Mouse (Mus musculus) CH12.LX (cell line): ENCODE measurements at regions not wholly inside any gene's neighbourhood (a gene's known extent, or its start where the extent isn't known, plus 50 kb on each side); places are given as distances from the start of the nearest gene placed in this dataset.

Experiments
- DNase-seq: peaks from one replicate; pipeline ENCODE4 v3.0.0-alpha.2; 2013; ENCODE audit errors: extremely low read depth
- H3K27ac ChIP-seq: 2 replicates; pipeline ENCODE4 v1.5.1; 2012; ENCODE audit warnings: low read depth, mild to moderate bottlenecking, control low read depth, moderate library complexity; ENCODE audit not compliant: insufficient read depth
- H3K27me3 ChIP-seq: replicated peaks from 2 replicates; pipeline ENCODE3; 2012; ENCODE audit warnings: inconsistent platforms
- H3K36me3 ChIP-seq, 2 experiments: replicated peaks in 1 of 2; 2 replicates each; pipeline versions ENCODE3 to v1.6.1; 2012; ENCODE audit warnings: inconsistent platforms in 1 of 2, low read length in 1 of 2, mild to moderate bottlenecking in 1 of 2, mixed read lengths in 1 of 2, moderate library complexity in 1 of 2; ENCODE audit not compliant: control insufficient read depth in 1 of 2, insufficient read depth in 1 of 2
- H3K4me1 ChIP-seq, 2 experiments: 2 replicates each; pipeline ENCODE4 v1.6.1; 2012; ENCODE audit warnings: inconsistent platforms in 1 of 2, moderate library complexity in 1 of 2; ENCODE audit not compliant: insufficient read depth in 2 of 2, control insufficient read depth in 1 of 2
- H3K4me2 ChIP-seq: 2 replicates; pipeline ENCODE4 v1.6.1; 2012; ENCODE audit warnings: low read depth, mild to moderate bottlenecking, control low read depth; ENCODE audit not compliant: poor library complexity, insufficient read depth, severe bottlenecking
- H3K4me3 ChIP-seq, 3 experiments: fragments of 150-350 bp in 1 of 3; sonication (generic) in 1 of 3; replicated peaks in 1 of 3; 2 replicates each; pipeline versions ENCODE3 to v1.5.1; 2011 to 2012; ENCODE audit warnings: low read depth in 2 of 3, low read length in 2 of 3, mild to moderate bottlenecking in 2 of 3, moderate library complexity in 2 of 3, control low read depth in 1 of 3, improper control_type of control experiment in 1 of 3, inconsistent platforms in 1 of 3, mixed read lengths in 1 of 3; ENCODE audit not compliant: poor library complexity in 1 of 3
- H3K79me2 ChIP-seq: replicated peaks from 2 replicates; pipeline ENCODE4 v1.6.1; 2012; ENCODE audit warnings: mild to moderate bottlenecking, moderate library complexity; ENCODE audit not compliant: control insufficient read depth, poor library complexity, insufficient read depth, severe bottlenecking; ENCODE audit errors: extremely low read depth
- H3K9ac ChIP-seq: 2 replicates; pipeline ENCODE4 v1.6.1; 2012; ENCODE audit warnings: low read depth, mild to moderate bottlenecking, control low read depth, moderate library complexity; ENCODE audit not compliant: insufficient read depth
- H3K9me3 ChIP-seq: replicated peaks from 2 replicates; pipeline ENCODE3; 2012; ENCODE audit warnings: low read length, inconsistent platforms, mixed read lengths
- CHD1 ChIP-seq: IDR thresholded peaks from 2 replicates; pipeline ENCODE4 v1.6.1; 2012; ENCODE audit warnings: low read depth, low read length, improper control_type of control experiment, inconsistent platforms
- CHD2 ChIP-seq: IDR thresholded peaks from 2 replicates; pipeline ENCODE4 v1.6.1; 2011; ENCODE audit warnings: low read length, improper control_type of control experiment
- E2F4 ChIP-seq: IDR thresholded peaks from 2 replicates; pipeline ENCODE4 v1.6.1; 2011; ENCODE audit warnings: low read depth, low read length, improper control_type of control experiment; ENCODE audit not compliant: insufficient replicate concordance
- ELF1 ChIP-seq: IDR thresholded peaks from 2 replicates; pipeline ENCODE4 v1.6.1; 2014; ENCODE audit warnings: low read depth, mild to moderate bottlenecking, inconsistent platforms, low read length, improper control_type of control experiment
- EP300 ChIP-seq: IDR thresholded peaks from 2 replicates; pipeline ENCODE4 v1.6.1; 2011; ENCODE audit warnings: low read length, improper control_type of control experiment
- GABPA ChIP-seq: IDR thresholded peaks from 2 replicates; pipeline ENCODE4 v1.6.1; 2012; ENCODE audit warnings: low read depth, low read length, improper control_type of control experiment, inconsistent platforms; ENCODE audit not compliant: insufficient replicate concordance
- HCFC1 ChIP-seq: IDR thresholded peaks from 2 replicates; pipeline ENCODE4 v1.6.1; 2012; ENCODE audit warnings: low read depth, mild to moderate bottlenecking, inconsistent platforms, low read length, improper control_type of control experiment
- JUND ChIP-seq: conservative IDR thresholded peaks from 2 replicates; pipeline ENCODE4 v1.6.1; 2011; ENCODE audit warnings: low read depth, low read length, improper control_type of control experiment
- MAFK ChIP-seq: IDR thresholded peaks from 2 replicates; pipeline ENCODE4 v1.6.1; 2011; ENCODE audit warnings: low read length, improper control_type of control experiment; ENCODE audit not compliant: insufficient replicate concordance
- MAX ChIP-seq: IDR thresholded peaks from 2 replicates; pipeline ENCODE4 v1.6.1; 2011; ENCODE audit warnings: low read length, improper control_type of control experiment
- MAZ ChIP-seq: IDR thresholded peaks from 2 replicates; pipeline ENCODE4 v1.6.1; 2012; ENCODE audit warnings: low read depth, mild to moderate bottlenecking, inconsistent platforms, low read length, improper control_type of control experiment, moderate library complexity
- MXI1 ChIP-seq: IDR thresholded peaks from 2 replicates; pipeline ENCODE4 v1.6.1; 2011; ENCODE audit warnings: mild to moderate bottlenecking, low read depth, low read length, improper control_type of control experiment
- NRF1 ChIP-seq: IDR thresholded peaks from 2 replicates; pipeline ENCODE4 v1.6.1; 2014; ENCODE audit warnings: low read depth, mild to moderate bottlenecking, inconsistent platforms, low read length, improper control_type of control experiment, moderate library complexity
- PAX5 ChIP-seq: IDR thresholded peaks from 2 replicates; pipeline ENCODE4 v1.6.1; 2012; ENCODE audit warnings: low read length, inconsistent platforms, mixed read lengths
- POLR2AphosphoS2 ChIP-seq: IDR thresholded peaks from 2 replicates; pipeline ENCODE4 v1.6.1; 2011; ENCODE audit warnings: low read depth, low read length, improper control_type of control experiment
- RAD21 ChIP-seq: IDR thresholded peaks from 2 replicates; pipeline ENCODE4 v1.6.1; 2011; ENCODE audit warnings: low read depth, mild to moderate bottlenecking, low read length, improper control_type of control experiment, moderate library complexity
- RCOR1 ChIP-seq: conservative IDR thresholded peaks from 2 replicates; pipeline ENCODE4 v1.6.1; 2012; ENCODE audit warnings: low read depth, mild to moderate bottlenecking, inconsistent platforms, low read length, improper control_type of control experiment
- SMC3 ChIP-seq: IDR thresholded peaks from 2 replicates; pipeline ENCODE4 v1.6.1; 2011; ENCODE audit warnings: low read depth, low read length, improper control_type of control experiment
- USF2 ChIP-seq: conservative IDR thresholded peaks from 2 replicates; pipeline ENCODE4 v1.6.1; 2011; ENCODE audit warnings: low read depth, low read length, improper control_type of control experiment
- ZKSCAN1 ChIP-seq: IDR thresholded peaks from 2 replicates; pipeline ENCODE4 v1.6.1; 2012; ENCODE audit warnings: low read depth, inconsistent platforms, low read length, improper control_type of control experiment, borderline replicate concordance
- ZMIZ1 ChIP-seq: IDR thresholded peaks from 2 replicates; pipeline ENCODE4 v1.6.1; 2012; ENCODE audit warnings: low read depth, mild to moderate bottlenecking, inconsistent platforms, low read length, improper control_type of control experiment
- dilution Hi-C: fragments of 300-500 bp; cut with MboI; formaldehyde crosslinking; loops from 2 replicates; pipeline ENCODE4 v1.14.3; 2020; ENCODE audit warnings: low sequenced_read_pairs; ENCODE audit not compliant: extremely low pct_unique_long_range_greater_than_20kb, extremely low pct_ligation_motif_present
- in situ Hi-C: fragments of 300-500 bp; cut with MboI; formaldehyde crosslinking; loops from 3 replicates; pipeline ENCODE4 v1.14.3; 2019; ENCODE audit warnings: low sequenced_read_pairs, low pct_ligation_motif_present, low pct_unique_long_range_greater_than_20kb, mixed read lengths

DNA sequence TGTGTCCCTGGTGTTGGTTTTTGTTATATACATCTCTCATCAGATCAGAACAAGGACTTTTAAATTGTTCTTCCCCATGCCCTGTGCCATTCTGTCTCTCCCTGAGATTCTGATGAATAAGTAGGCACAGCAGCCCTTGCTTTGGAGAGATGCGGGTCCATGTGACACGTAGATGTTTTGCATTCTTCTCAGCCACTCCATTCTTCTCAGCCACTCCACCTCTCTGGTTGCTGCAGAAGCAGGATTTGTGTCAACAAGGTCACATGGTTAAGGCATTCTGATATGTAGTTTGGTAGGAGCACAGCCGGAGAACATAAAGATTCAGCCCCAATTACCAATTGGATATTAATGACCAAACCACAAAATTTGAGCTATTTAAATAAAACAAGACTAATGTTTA lies 177.2 kb downstream of the Lyplal1 start:
- no peaks in the 10 kb centered on the region for H3K4me1 ChIP-seq
- DNase-seq, result no peak
- H3K9me3 ChIP-seq, result peaks cover 43% of the 10 kb centered on the region
- H3K4me2 ChIP-seq, result no peak overlapping the region
- H3K4me3 ChIP-seq, result no peak overlapping the region
- in situ Hi-C loops, result no loop called here
- no peaks in the 10 kb centered on the region for H3K79me2 ChIP-seq
- no peaks in the 10 kb centered on the region for H3K27me3 ChIP-seq
- H3K9ac ChIP-seq, result no peak overlapping the region
- no peaks in the 10 kb centered on the region for H3K36me3 ChIP-seq
- H3K27ac ChIP-seq, result no peak overlapping the region
- dilution Hi-C loops, result no loop called here
- TF ChIP-seq SMC3 (no peak), ZMIZ1 (no peak), MXI1 (no peak), GABPA (no peak), NRF1 (no peak), POLR2AphosphoS2 (no peak), CHD2 (no peak), MAX (no peak), RCOR1 (no peak), JUND (no peak), ZKSCAN1 (no peak), E2F4 (no peak), PAX5 (no peak), CHD1 (no peak), ELF1 (no peak), USF2 (no peak), MAFK (no peak), RAD21 (no peak)

DNA sequence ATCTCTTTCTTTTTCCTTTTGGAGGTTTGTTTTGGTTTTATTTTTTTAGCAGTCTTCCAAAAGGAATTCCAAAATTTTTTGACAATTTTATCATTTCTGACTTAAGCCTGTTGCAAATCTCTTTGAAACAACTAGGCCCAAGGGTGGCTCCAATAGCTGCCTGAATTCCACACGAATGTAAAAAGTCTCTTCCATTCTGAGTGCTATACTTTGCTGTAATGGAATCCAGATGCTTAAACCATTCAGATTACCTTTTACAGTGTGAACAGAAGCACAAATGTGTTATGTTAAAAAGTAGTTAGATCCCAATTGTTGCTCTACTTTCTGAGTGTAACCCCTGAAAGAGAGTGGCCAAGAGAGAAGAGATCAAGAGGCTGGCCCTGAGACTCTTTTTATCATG lies 176.6 kb downstream of the Lyplal1 start:
- dilution Hi-C loops, result no loop called here
- Histone ChIP-seq H3K79me2 (no peaks in the 10 kb centered on the region), H3K4me3 (no peak overlapping the region), H3K36me3 (no peaks in the 10 kb centered on the region), H3K27ac (no peak overlapping the region), H3K4me1 (no peaks in the 10 kb centered on the region), H3K9me3 (peaks cover 40% of the 10 kb centered on the region), H3K9ac (no peak overlapping the region), H3K27me3 (no peaks in the 10 kb centered on the region), H3K4me2 (no peak overlapping the region)
- TF ChIP-seq POLR2AphosphoS2, result no peak
- no peak for TF ChIP-seq HCFC1
- no peak for TF ChIP-seq MAZ
- TF ChIP-seq GABPA, result no peak
- TF ChIP-seq ELF1, result no peak
- TF ChIP-seq USF2, result no peak
- no peak for TF ChIP-seq EP300
- in situ Hi-C loops, result no loop called here
- no peak for DNase-seq
